Mouse (Mus musculus) hindbrain, embryonic 10.5 days (tissue): ENCODE results near the gene Tmem200c. TPM values are rescaled to one million over a fixed set of nuclear protein-coding genes. Genes with fewer than 3 reads are reported as not detected.

Source experiments
- DNase-seq: peaks from one replicate; pipeline ENCODE4 v3.0.0-alpha.2; 2017; ENCODE audit warnings: low spot score
- H3K27ac ChIP-seq: fragments of 300-500 bp; sonication (generic); 2 replicates; pipeline ENCODE4 v1.5.1; 2016; ENCODE audit warnings: mild to moderate bottlenecking, moderate library complexity
- H3K27me3 ChIP-seq: fragments of 300-500 bp; sonication (generic); 2 replicates; pipeline ENCODE4 v1.6.1; 2016; ENCODE audit warnings: mild to moderate bottlenecking; ENCODE audit not compliant: poor library complexity, insufficient read depth, severe bottlenecking
- H3K36me3 ChIP-seq: fragments of 300-500 bp; sonication (generic); 2 replicates; pipeline ENCODE4 v1.6.1; 2016; ENCODE audit warnings: mild to moderate bottlenecking, moderate library complexity
- H3K4me1 ChIP-seq: fragments of 300-500 bp; sonication (generic); replicated peaks from 2 replicates; pipeline ENCODE4 v1.6.1; 2016; ENCODE audit warnings: mild to moderate bottlenecking
- H3K4me3 ChIP-seq: fragments of 300-500 bp; sonication (generic); 2 replicates; pipeline ENCODE4 v1.5.1; 2016; ENCODE audit warnings: mild to moderate bottlenecking, moderate library complexity
- H3K9me3 ChIP-seq: fragments of 300-500 bp; sonication (generic); 2 replicates; pipeline ENCODE4 v1.6.1; 2016; ENCODE audit warnings: mild to moderate bottlenecking, moderate library complexity
- WGBS: fragments of 180-500 bp; shearing (Covaris S2); methylation state at CpG from one replicate; pipeline ENCODE4 v1.1.7; 2016; 5-methylcytosine and 5-hydroxymethylcytosine counted together
- polyA plus RNA-seq: library from polyadenylated mRNA; unstranded; fragments of >200 nt; fragmentation: Nextera tagmentation; extraction: Ambion mirVana; gene quantifications from 2 replicates; pipeline ENCODE4 v1.2.1, GENCODE M21; 2016

Gene Tmem200c
- polyA plus RNA-seq, 1 experiment from 2014 or later: 2.6 TPM

DNA sequence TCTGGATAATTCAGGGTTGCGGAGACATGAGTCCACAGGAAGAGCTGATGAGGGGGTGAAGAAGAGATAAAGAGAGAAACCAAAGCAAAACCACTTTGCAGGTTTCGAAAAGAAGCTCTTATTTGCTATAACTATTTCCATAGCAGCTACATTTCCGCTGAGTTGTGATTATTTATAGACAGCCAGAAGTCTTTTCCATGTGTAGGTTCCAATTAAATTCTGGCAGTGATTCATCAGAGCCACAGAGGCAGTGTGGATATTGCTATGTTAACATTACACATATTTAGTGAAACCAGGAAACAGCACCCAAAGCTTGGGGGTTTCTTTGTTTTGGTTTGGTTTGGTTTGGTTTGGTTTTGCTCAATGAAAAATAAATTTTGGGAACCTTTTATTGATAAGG lies 37.8 kb downstream of the Tmem200c start:
- Histone ChIP-seq H3K27me3 (no peaks in the 10 kb centered on the region), H3K4me3 (no peak overlapping the region), H3K36me3 (no peaks in the 10 kb centered on the region), H3K27ac (no peak overlapping the region), H3K9me3 (no peaks in the 10 kb centered on the region), H3K4me1 (no peaks in the 10 kb centered on the region)
- 88% methylated on average over 3 of the region's 3 CpGs for WGBS
- no peak for DNase-seq

DNA sequence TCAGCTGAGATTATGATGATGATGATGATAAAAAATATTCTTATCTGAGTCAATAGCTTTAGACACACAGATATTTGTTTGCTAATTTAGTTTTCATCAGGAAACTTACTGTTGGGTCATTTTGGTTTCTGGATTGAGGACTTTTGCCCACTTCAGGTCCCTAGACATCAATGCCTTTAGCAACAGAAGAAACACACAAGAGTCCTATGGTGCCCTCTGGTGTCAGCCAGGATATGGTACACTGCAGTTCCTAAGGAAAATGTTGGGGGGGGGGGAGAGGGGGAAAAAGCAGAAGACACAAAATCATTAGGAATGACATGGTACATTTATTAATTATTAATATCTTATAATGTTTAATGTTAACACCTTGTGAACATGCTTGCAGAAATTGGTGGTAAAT lies 42.0 kb downstream of the Tmem200c start:
- H3K27me3 ChIP-seq: no peaks in the 10 kb centered on the region
- no peak overlapping the region for H3K27ac ChIP-seq

DNA sequence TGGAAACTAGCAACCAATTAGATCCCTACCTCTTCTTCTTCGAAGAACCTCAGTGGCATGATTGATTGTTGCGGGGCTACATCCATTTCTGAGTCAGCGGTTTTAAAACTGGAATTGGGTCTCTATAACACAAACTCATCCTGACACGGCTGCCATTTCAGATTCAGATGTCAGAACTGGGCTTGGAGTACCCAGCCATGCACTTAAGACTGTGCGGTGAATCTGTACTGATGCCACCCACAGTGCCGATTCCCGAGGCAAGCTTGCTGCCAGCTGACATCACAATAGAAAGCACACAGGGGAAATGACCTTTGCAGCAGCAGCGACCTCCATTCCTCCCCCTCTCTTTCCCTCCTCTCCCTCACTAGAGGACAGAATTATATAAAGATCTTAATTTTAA lies 47.6 kb downstream of the Tmem200c start:
- peak; percentile 5 for DNase-seq
- Histone ChIP-seq H3K36me3 (no peaks in the 10 kb centered on the region), H3K4me3 (no peak overlapping the region), H3K9me3 (no peaks in the 10 kb centered on the region), H3K4me1 (peaks cover 7% of the 10 kb centered on the region; the same call in 1 of the 2 replicates), H3K27ac (no peak overlapping the region), H3K27me3 (no peaks in the 10 kb centered on the region)
- WGBS: 48% methylated on average over 8 of the region's 8 CpGs

More for the DNA sequence above, 42.0 kb downstream of the Tmem200c start:
- Histone ChIP-seq H3K4me1 (no peaks in the 10 kb centered on the region), H3K9me3 (no peaks in the 10 kb centered on the region), H3K36me3 (no peaks in the 10 kb centered on the region), H3K4me3 (no peak overlapping the region)
- no peak for DNase-seq

DNA sequence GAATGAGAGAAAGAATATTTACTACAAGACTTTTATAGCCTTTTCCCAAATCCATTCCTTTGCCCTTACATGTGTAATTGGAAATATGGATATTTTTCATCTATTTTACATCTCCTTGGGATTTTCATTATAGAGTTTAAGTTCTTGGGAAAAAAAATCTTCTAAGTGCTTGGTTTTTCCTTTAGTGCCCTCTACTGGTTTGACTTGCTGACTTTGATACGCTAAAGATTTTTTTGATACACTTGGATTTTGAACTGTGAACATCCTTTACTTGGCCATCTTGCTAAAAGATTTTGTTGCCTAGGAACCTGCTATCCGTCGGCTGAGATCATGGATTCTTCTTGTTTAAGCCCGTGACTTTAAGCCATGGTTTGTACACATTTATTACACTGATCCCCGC lies 48.8 kb downstream of the Tmem200c start:
- Histone ChIP-seq H3K4me1 (peaks cover 7% of the 10 kb centered on the region; the same call in 1 of the 2 replicates), H3K4me3 (no peak overlapping the region), H3K27me3 (no peaks in the 10 kb centered on the region), H3K27ac (no peak overlapping the region), H3K9me3 (no peaks in the 10 kb centered on the region), H3K36me3 (no peaks in the 10 kb centered on the region)
- 77% methylated on average over 5 of the region's 5 CpGs for WGBS
- DNase-seq: no peak

DNA sequence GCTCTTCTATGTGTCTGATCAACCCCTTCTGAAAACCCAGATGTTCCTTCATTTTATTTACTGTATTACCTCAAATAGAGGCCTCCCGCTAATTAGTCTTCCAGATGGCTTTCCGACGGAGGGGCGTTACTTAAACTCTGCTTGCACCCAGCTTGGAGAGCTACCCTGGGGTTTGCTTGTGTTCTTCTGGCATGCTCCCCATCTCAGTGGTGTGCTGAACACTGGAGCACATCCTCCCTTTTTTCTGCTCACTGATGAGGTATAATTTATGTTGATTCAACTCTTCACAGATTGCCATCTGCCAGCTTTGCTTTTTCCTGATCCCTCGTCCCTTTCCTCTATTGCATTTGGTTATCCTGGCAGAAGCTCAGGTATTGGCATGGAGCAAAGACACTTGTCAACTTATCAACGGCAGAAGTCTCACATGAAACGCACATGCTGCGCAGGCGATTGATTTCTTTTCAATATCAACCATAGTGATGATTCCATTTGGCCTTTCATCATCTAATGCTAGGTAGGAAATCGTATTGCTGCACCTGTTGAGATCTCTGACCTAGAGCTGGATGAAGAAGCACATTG lies 49.6 kb downstream of the Tmem200c start:
- Histone ChIP-seq H3K27ac (no peak overlapping the region), H3K27me3 (no peaks in the 10 kb centered on the region), H3K4me3 (no peak overlapping the region), H3K36me3 (no peaks in the 10 kb centered on the region), H3K4me1 (peaks cover 7% of the 10 kb centered on the region; the same call in 1 of the 2 replicates), H3K9me3 (no peaks in the 10 kb centered on the region)
- 86% methylated on average over 10 of the region's 10 CpGs for WGBS
- DNase-seq: no peak

DNA sequence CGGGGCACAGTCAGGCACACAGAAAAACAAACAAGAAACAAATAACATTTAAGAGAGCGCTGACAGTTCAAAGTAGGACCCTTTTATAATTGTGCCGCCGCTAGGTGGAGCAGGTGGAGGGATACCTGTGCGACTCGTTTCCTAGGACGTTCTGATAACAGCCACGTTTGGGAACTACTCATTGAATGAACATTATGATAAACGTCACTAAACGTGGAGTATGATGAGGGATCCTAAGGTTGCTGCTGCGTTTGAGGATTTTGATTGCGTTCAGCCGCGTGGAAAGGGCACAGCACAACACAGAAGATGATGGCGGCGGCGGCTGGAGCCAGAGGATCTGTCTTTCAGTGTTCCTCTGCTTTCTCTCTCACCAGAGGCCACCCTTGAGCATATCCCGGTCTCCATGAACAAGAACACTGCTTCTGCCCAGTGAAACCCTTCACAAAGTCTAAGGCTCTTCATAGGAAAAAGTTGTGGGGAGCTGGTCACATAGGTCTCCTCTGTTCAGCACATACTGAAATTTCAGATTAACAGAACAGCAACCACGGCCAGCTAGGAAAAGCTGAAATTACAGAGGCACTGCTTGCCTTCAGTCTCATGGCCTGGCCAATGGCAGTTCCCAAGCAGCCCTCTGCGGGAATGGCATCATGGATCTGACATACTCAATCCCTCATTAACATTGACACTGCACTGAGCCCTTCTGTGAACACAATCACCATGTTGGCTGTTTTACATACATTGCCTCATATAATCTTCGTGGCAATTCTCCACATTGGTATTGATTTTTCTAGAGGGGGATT lies 55.5 kb downstream of the Tmem200c start:
- peak; percentile 40 for DNase-seq
- WGBS: 18% methylated on average over 21 of the region's 21 CpGs
- Histone ChIP-seq H3K9me3 (no peaks in the 10 kb centered on the region), H3K36me3 (no peaks in the 10 kb centered on the region), H3K4me3 (peak overlapping the region; percentile 48), H3K27me3 (no peaks in the 10 kb centered on the region), H3K4me1 (peaks cover 5% of the 10 kb centered on the region; the same call in 1 of the 2 replicates), H3K27ac (peak overlapping the region; percentile 12; the same call in 1 of the 2 replicates)

DNA sequence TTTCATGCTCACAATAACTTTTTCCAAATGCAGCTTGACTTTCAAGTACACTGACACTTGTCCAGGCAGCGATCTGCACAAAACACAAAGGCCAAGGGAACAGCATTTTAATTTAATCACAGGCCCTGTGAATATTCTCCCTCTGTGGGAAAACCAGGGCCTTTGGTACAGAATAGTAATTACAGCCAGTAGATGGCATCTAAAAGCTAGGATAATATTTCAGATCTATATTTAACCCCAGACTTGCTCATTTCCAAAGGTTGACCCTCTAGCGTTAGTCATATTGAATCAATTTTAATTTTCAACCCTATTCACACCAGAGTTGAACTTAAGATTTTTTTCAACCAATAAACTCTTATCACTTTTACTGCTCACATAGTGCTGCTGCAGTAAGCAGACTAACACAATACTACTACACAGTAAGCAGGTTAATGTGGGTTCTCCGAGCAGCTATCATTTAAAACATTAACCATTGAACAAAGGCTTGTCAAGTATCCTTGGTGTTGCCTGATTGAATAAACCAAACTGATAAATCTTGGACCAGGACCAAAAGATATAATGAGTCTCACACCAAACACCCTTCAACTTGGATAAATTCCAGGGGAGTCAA lies 57.2 kb downstream of the Tmem200c start:
- DNase-seq: no peak
- H3K4me1 ChIP-seq: peaks cover 5% of the 10 kb centered on the region; the same call in 1 of the 2 replicates
- no peak overlapping the region for H3K27ac ChIP-seq
- no peaks in the 10 kb centered on the region for H3K36me3 ChIP-seq
- no peaks in the 10 kb centered on the region for H3K27me3 ChIP-seq
- WGBS: 90% methylated on average over 3 of the region's 3 CpGs
- no peak overlapping the region for H3K4me3 ChIP-seq
- H3K9me3 ChIP-seq: no peaks in the 10 kb centered on the region

DNA sequence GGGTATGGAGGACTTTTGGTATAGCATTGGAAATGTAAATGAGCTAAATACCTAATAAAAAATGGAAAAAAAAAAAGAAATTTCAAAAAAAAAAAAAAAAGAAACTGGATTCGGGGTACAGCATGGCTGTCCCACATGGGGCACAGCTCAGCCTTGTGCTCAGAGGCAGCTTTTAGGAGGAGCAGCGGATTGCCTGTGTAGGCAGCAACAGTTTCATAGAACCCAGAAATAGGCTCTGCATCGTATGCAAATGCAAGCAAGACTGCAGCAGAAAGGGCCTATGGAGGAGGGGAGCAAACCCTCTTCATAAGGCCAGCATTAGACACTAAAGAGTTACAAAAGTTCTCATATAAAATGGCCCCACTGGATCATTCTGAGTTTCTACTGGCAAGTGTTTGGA lies 64.2 kb downstream of the Tmem200c start:
- no peak overlapping the region for H3K4me3 ChIP-seq
- no peak for DNase-seq
- H3K4me1 ChIP-seq: no peaks in the 10 kb centered on the region
- H3K36me3 ChIP-seq: no peaks in the 10 kb centered on the region
- H3K27ac ChIP-seq: no peak overlapping the region
- 92% methylated on average over 3 of the region's 3 CpGs for WGBS
- no peaks in the 10 kb centered on the region for H3K27me3 ChIP-seq
- H3K9me3 ChIP-seq: no peaks in the 10 kb centered on the region

Other genes with a start within 250 kb of the Tmem200c start
- 59.2 and 64.2 TPM in 2 replicates for gene Epb41l3, start 249.1 kb downstream of the Tmem200c start, polyA plus RNA-seq